Mouse (Mus musculus) kidney, postnatal 4 days (tissue): Measurements from ENCODE around the gene Wdfy3.
"Not testable (repeated sequence)": the region's sequence is repeated elsewhere in the genome, so short reads cannot be mapped to it uniquely, and the experiment has no call there.

Source experiments
- DNase-seq, 2 experiments: peaks; one replicate each; pipeline ENCODE4 v3.0.0; 2021; ENCODE audit warnings: mixed read lengths in 2 of 2

Wdfy3 gene

GRCm38 (mm10) chr5:101878403-101878802 is 191.3 kb downstream of the Wdfy3 start:
- DNase-seq = peak in 1 of 2 experiments; percentile 46

GRCm38 (mm10) chr5:101876185-101876584 is 193.5 kb downstream of the Wdfy3 start:
- no peak for DNase-seq

- DNase-seq = no peak
These were observed 203.0 kb downstream of the Wdfy3 start for GRCm38 (mm10) chr5:101866722-101867121.

GRCm38 (mm10) chr5:101863946-101864345 is 205.8 kb downstream of the Wdfy3 start:
- no peak for DNase-seq

GRCm38 (mm10) chr5:101862651-101863050 is 207.1 kb downstream of the Wdfy3 start:
- DNase-seq = peak; percentile 51 to 61

- peak in 1 of 2 experiments; percentile 37 for DNase-seq
These were observed 207.7 kb downstream of the Wdfy3 start for GRCm38 (mm10) chr5:101861786-101862571.

- DNase-seq = peak in 1 of 2 experiments; percentile 40
These were observed 210.8 kb downstream of the Wdfy3 start for GRCm38 (mm10) chr5:101858891-101859436.

GRCm38 (mm10) chr5:101855475-101855874 is 214.2 kb downstream of the Wdfy3 start:
- no peak for DNase-seq

- DNase-seq = peak; percentile 53 to 64
These were observed 215.1 kb downstream of the Wdfy3 start for GRCm38 (mm10) chr5:101854667-101855066.

- DNase-seq = no peak
These were observed 215.6 kb downstream of the Wdfy3 start for GRCm38 (mm10) chr5:101854100-101854499.

- DNase-seq = no peak
These were observed 217.5 kb downstream of the Wdfy3 start for GRCm38 (mm10) chr5:101852116-101852680.

GRCm38 (mm10) chr5:101851133-101851532 is 218.6 kb downstream of the Wdfy3 start:
- no peak for DNase-seq

GRCm38 (mm10) chr5:101847762-101848161 is 222.0 kb downstream of the Wdfy3 start:
- no peak for DNase-seq

- DNase-seq = no peak
These were observed 222.4 kb downstream of the Wdfy3 start for GRCm38 (mm10) chr5:101847323-101847722.

- no peak for DNase-seq
These were observed 223.8 kb downstream of the Wdfy3 start for GRCm38 (mm10) chr5:101845930-101846329.

GRCm38 (mm10) chr5:101845011-101845410 is 224.7 kb downstream of the Wdfy3 start:
- no peak for DNase-seq

GRCm38 (mm10) chr5:101840476-101840875 is 229.2 kb downstream of the Wdfy3 start:
- no peak for DNase-seq

- not testable (repeated sequence) for DNase-seq
These were observed 232.1 kb downstream of the Wdfy3 start for GRCm38 (mm10) chr5:101837605-101838004.

GRCm38 (mm10) chr5:101836221-101836620 is 233.5 kb downstream of the Wdfy3 start:
- no peak for DNase-seq

- no peak for DNase-seq
These were observed 235.8 kb downstream of the Wdfy3 start for GRCm38 (mm10) chr5:101833875-101834274.

- no peak for DNase-seq
These were observed 236.7 kb downstream of the Wdfy3 start for GRCm38 (mm10) chr5:101832991-101833390.

GRCm38 (mm10) chr5:101832042-101832441 is 237.7 kb downstream of the Wdfy3 start:
- DNase-seq = no peak

GRCm38 (mm10) chr5:101830180-101830579 is 239.5 kb downstream of the Wdfy3 start:
- DNase-seq = no peak

GRCm38 (mm10) chr5:101828932-101829331 is 240.8 kb downstream of the Wdfy3 start:
- no peak for DNase-seq
